Mouse (Mus musculus) bone marrow macrophage, adult 2 months (primary cell): ENCODE data around the gene Zfp213.

Experiments used
- CTCF ChIP-seq: IDR thresholded peaks from 2 replicates; pipeline ENCODE4 v1.5.1; 2012; ENCODE audit warnings: low read depth, mild to moderate bottlenecking, low read length, moderate library complexity
- POLR2A ChIP-seq: IDR thresholded peaks from 2 replicates; pipeline ENCODE4 v1.6.1; 2012; ENCODE audit warnings: mild to moderate bottlenecking, low read depth, low read length, borderline replicate concordance

GRCm38 (mm10) chr17:23610361-23610800, 46.3 kb upstream of the Zfp213 start:
- TF ChIP-seq CTCF (peak; percentile 72), POLR2A (no peak)
